Mouse (Mus musculus): Measurements from ENCODE around the gene Eid1.

DNA sequence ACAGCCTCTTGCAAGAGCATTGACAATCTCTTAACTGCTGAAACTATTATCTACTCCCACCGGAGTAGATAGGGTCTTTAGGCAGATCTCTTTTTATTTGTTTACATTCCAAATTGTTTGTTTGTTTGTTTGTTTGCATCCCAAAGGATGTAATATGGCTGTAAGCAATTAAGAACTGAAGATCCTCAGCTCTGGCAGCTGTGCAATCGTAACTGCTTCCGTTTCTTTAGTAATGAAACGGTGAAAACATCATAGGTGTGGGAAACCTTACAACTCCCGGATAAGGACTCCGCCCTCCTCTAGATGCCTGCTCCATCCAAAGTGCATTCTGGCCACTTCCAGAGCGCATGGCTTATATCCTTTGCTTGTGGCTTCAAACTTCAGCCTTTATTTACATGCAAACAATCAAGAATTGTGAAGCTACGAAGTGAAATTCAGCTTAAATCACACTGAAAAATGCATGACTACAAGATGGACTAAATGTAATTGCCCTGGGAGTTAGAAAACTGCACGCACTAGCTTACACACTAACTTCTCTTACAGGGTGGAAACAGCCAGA lies 48.7 kb upstream of the Eid1 start:
- no peak for TF ChIP-seq POLR2A (IDR thresholded peaks at IDR 0.05; ENCODE audit: borderline replicate concordance, low read depth, low read length)
- no peak for TF ChIP-seq CTCF (IDR thresholded peaks at IDR 0.05; ENCODE audit: low read depth, low read length)

Data from bone marrow macrophage, adult 2 months (primary cell).